Mouse (Mus musculus) hindbrain, embryonic 11.5 days (tissue): ENCODE data around the gene Ptchd4. TPM values are rescaled to one million over a fixed set of nuclear protein-coding genes. Genes with fewer than 3 reads are reported as not detected.
A peak's percentile ranks its signal among the peaks of the same experiment; 100 is the strongest.

Experiments used
- ATAC-seq: fragments of 200-750 bp; cut with Nextera tagmentation; 2 replicates; pipeline ENCODE4 v1.8.0; 2017; ENCODE audit warnings: mild to moderate bottlenecking, moderate TSS enrichment, moderate library complexity; ENCODE audit not compliant: low FRiP score
- DNase-seq: peaks from one replicate; pipeline ENCODE4 v3.0.0-alpha.2; 2015; ENCODE audit warnings: low spot score
- H3K27ac ChIP-seq: fragments of 300-500 bp; sonication (generic); 2 replicates; pipeline ENCODE4 v1.5.1; 2014; ENCODE audit warnings: mild to moderate bottlenecking, low read depth, low read length
- H3K27me3 ChIP-seq: fragments of 300-500 bp; sonication (generic); 2 replicates; pipeline ENCODE4 v1.6.1; 2014; ENCODE audit warnings: mild to moderate bottlenecking, low read length, moderate library complexity, mixed read lengths; ENCODE audit not compliant: control insufficient read depth, insufficient read depth
- H3K36me3 ChIP-seq: fragments of 300-500 bp; sonication (generic); 2 replicates; pipeline ENCODE4 v1.6.1; 2014; ENCODE audit warnings: mild to moderate bottlenecking, low read length, moderate library complexity, mixed read lengths; ENCODE audit not compliant: control insufficient read depth, insufficient read depth
- H3K4me1 ChIP-seq: fragments of 300-500 bp; sonication (generic); replicated peaks from 2 replicates; pipeline ENCODE4 v1.6.1; 2014; ENCODE audit warnings: low read length, mixed read lengths; ENCODE audit not compliant: control insufficient read depth, insufficient read depth
- H3K4me2 ChIP-seq: fragments of 300-500 bp; sonication (generic); replicated peaks from 2 replicates; pipeline ENCODE4 v1.6.1; 2014; ENCODE audit warnings: mild to moderate bottlenecking, low read depth, low read length
- H3K4me3 ChIP-seq: fragments of 300-500 bp; sonication (generic); 2 replicates; pipeline ENCODE4 v1.5.1; 2014; ENCODE audit warnings: low read depth, low read length
- H3K9ac ChIP-seq: fragments of 300-500 bp; sonication (generic); 2 replicates; pipeline ENCODE4 v1.6.1; 2014; ENCODE audit warnings: low read depth, low read length
- H3K9me3 ChIP-seq: fragments of 300-500 bp; sonication (generic); 2 replicates; pipeline ENCODE4 v1.6.1; 2016; ENCODE audit warnings: low read length; ENCODE audit not compliant: control insufficient read depth
- WGBS: fragments of 180-500 bp; shearing (Covaris S2); extraction: QIAGEN DNeasy Blood & Tissue Kit; methylation state at CpG from one replicate; pipeline ENCODE4 v1.1.7; 2014; 5-methylcytosine and 5-hydroxymethylcytosine counted together
- polyA plus RNA-seq: library from polyadenylated mRNA; unstranded; fragments of >200 nt; fragmentation: Nextera tagmentation; extraction: Ambion mirVana; gene quantifications from 2 replicates; pipeline ENCODE4 v1.2.1, GENCODE M21; 2014

Gene Ptchd4
- polyA plus RNA-seq, 1 experiment from 2014 or later = 5.5 TPM

GRCm38 (mm10) chr17:42304262-42304661, 11.5 kb upstream of the Ptchd4 start:
- Histone ChIP-seq H3K9ac (no peak overlapping the region), H3K4me2 (no peak overlapping the region), H3K27me3 (no peaks in the 10 kb centered on the region), H3K9me3 (no peaks in the 10 kb centered on the region), H3K4me1 (no peaks in the 10 kb centered on the region), H3K4me3 (no peak overlapping the region), H3K36me3 (no peaks in the 10 kb centered on the region), H3K27ac (no peak overlapping the region)
- 74% methylated on average over 4 of the region's 4 CpGs for WGBS
- no peak for DNase-seq
- no peak for ATAC-seq

GRCm38 (mm10) chr17:42307001-42307400, 8.7 kb upstream of the Ptchd4 start:
- H3K9me3 ChIP-seq = no peaks in the 10 kb centered on the region
- no peak for ATAC-seq
- H3K4me3 ChIP-seq = no peak overlapping the region
- no peaks in the 10 kb centered on the region for H3K4me1 ChIP-seq
- no peak for DNase-seq
- no peak overlapping the region for H3K9ac ChIP-seq
- no peaks in the 10 kb centered on the region for H3K27me3 ChIP-seq
- no peak overlapping the region for H3K4me2 ChIP-seq
- no peak overlapping the region for H3K27ac ChIP-seq
- no peaks in the 10 kb centered on the region for H3K36me3 ChIP-seq
- 92% methylated on average over 1 of the region's 1 CpGs for WGBS

GRCm38 (mm10) chr17:42310136-42310535, 5.6 kb upstream of the Ptchd4 start:
- Histone ChIP-seq H3K27me3 (no peaks in the 10 kb centered on the region), H3K9ac (no peak overlapping the region), H3K4me2 (no peak overlapping the region), H3K9me3 (no peaks in the 10 kb centered on the region), H3K36me3 (no peaks in the 10 kb centered on the region), H3K4me1 (no peaks in the 10 kb centered on the region), H3K4me3 (no peak overlapping the region), H3K27ac (no peak overlapping the region)
- no peak for ATAC-seq
- DNase-seq = no peak

GRCm38 (mm10) chr17:42316612-42316982, 850 bp downstream of the Ptchd4 start:
- Histone ChIP-seq H3K4me2 (peak overlapping the region; percentile 91), H3K27ac (no peak overlapping the region), H3K9me3 (no peaks in the 10 kb centered on the region), H3K36me3 (no peaks in the 10 kb centered on the region), H3K27me3 (no peaks in the 10 kb centered on the region), H3K9ac (peak overlapping the region; percentile 61), H3K4me3 (peak overlapping the region; percentile 46), H3K4me1 (no peaks in the 10 kb centered on the region)
- WGBS = 1% methylated on average over 18 of the region's 22 CpGs
- DNase-seq = peak; percentile 48
- ATAC-seq = peak; percentile 80

- ATAC-seq (no peak), DNase-seq (no peak)
- Histone ChIP-seq H3K27me3 (no peaks in the 10 kb centered on the region), H3K4me3 (no peak overlapping the region), H3K9me3 (no peaks in the 10 kb centered on the region), H3K4me1 (no peaks in the 10 kb centered on the region), H3K4me2 (no peak overlapping the region), H3K27ac (no peak overlapping the region), H3K9ac (no peak overlapping the region), H3K36me3 (no peaks in the 10 kb centered on the region)
Measured at GRCm38 (mm10) chr17:42335787-42336186, 20.0 kb downstream of the Ptchd4 start.

- no peak overlapping the region for H3K27ac ChIP-seq
- no peaks in the 10 kb centered on the region for H3K9me3 ChIP-seq
- no peaks in the 10 kb centered on the region for H3K36me3 ChIP-seq
- ATAC-seq (no peak), DNase-seq (no peak)
- WGBS = 86% methylated on average over 6 of the region's 6 CpGs
- no peak overlapping the region for H3K9ac ChIP-seq
- no peaks in the 10 kb centered on the region for H3K27me3 ChIP-seq
- H3K4me2 ChIP-seq = no peak overlapping the region
- no peaks in the 10 kb centered on the region for H3K4me1 ChIP-seq
- no peak overlapping the region for H3K4me3 ChIP-seq
Measured at GRCm38 (mm10) chr17:42336571-42336970, 20.8 kb downstream of the Ptchd4 start.

GRCm38 (mm10) chr17:42346027-42346426, 30.3 kb downstream of the Ptchd4 start:
- no peak overlapping the region for H3K4me2 ChIP-seq
- no peak for ATAC-seq
- H3K27me3 ChIP-seq = no peaks in the 10 kb centered on the region
- DNase-seq = no peak
- H3K27ac ChIP-seq = no peak overlapping the region
- no peaks in the 10 kb centered on the region for H3K4me1 ChIP-seq
- H3K9me3 ChIP-seq = no peaks in the 10 kb centered on the region
- no peak overlapping the region for H3K4me3 ChIP-seq
- H3K36me3 ChIP-seq = no peaks in the 10 kb centered on the region
- no peak overlapping the region for H3K9ac ChIP-seq

GRCm38 (mm10) chr17:42358481-42358880, 42.7 kb downstream of the Ptchd4 start:
- H3K27ac ChIP-seq = no peak overlapping the region
- H3K9ac ChIP-seq = no peak overlapping the region
- ATAC-seq (no peak), DNase-seq (no peak)
- 72% methylated on average over 1 of the region's 1 CpGs for WGBS
- no peaks in the 10 kb centered on the region for H3K9me3 ChIP-seq
- no peaks in the 10 kb centered on the region for H3K27me3 ChIP-seq
- no peak overlapping the region for H3K4me3 ChIP-seq
- no peaks in the 10 kb centered on the region for H3K4me1 ChIP-seq
- H3K4me2 ChIP-seq = no peak overlapping the region
- H3K36me3 ChIP-seq = no peaks in the 10 kb centered on the region

GRCm38 (mm10) chr17:42363085-42363710, 47.5 kb downstream of the Ptchd4 start:
- 89% methylated on average over 6 of the region's 6 CpGs for WGBS
- DNase-seq = no peak
- no peak for ATAC-seq

More at GRCm38 (mm10) chr17:42363085-42363710, 47.5 kb downstream of the Ptchd4 start:
- no peak overlapping the region for H3K9ac ChIP-seq
- no peak overlapping the region for H3K4me3 ChIP-seq
- no peak overlapping the region for H3K4me2 ChIP-seq
- H3K27me3 ChIP-seq = no peaks in the 10 kb centered on the region
- H3K27ac ChIP-seq = no peak overlapping the region
- no peaks in the 10 kb centered on the region for H3K9me3 ChIP-seq
- no peaks in the 10 kb centered on the region for H3K4me1 ChIP-seq
- H3K36me3 ChIP-seq = no peaks in the 10 kb centered on the region
